Mouse (Mus musculus) erythroblast, embryonic 14.5 days (primary cell): ENCODE measurements around the gene Ctcf. TPM values are rescaled to one million over a fixed set of nuclear protein-coding genes. Genes with fewer than 3 reads are reported as not detected.

Experiments
- H3K27me3 ChIP-seq: 2 replicates; pipeline ENCODE4 v1.6.1; 2012; ENCODE audit warnings: inconsistent platforms; ENCODE audit not compliant: control insufficient read depth
- H3K36me3 ChIP-seq: 2 replicates; pipeline ENCODE4 v1.6.1; 2012; ENCODE audit warnings: mild to moderate bottlenecking, inconsistent platforms; ENCODE audit not compliant: control insufficient read depth
- H3K4me1 ChIP-seq: 2 replicates; pipeline ENCODE4 v1.6.1; 2012; ENCODE audit warnings: inconsistent platforms; ENCODE audit not compliant: control insufficient read depth
- H3K4me3 ChIP-seq: replicated peaks from 2 replicates; pipeline ENCODE3; 2012; ENCODE audit warnings: moderate library complexity, mild to moderate bottlenecking, inconsistent platforms
- H3K9me3 ChIP-seq: 2 replicates; pipeline ENCODE4 v1.6.1; 2012; ENCODE audit warnings: low read length, inconsistent platforms, mixed read lengths; ENCODE audit not compliant: control insufficient read depth
- GATA1 ChIP-seq: IDR thresholded peaks from 2 replicates; pipeline ENCODE4 v1.6.1; 2012; ENCODE audit warnings: low read length, inconsistent platforms, mixed read lengths
- TAL1 ChIP-seq: IDR thresholded peaks from 3 replicates; pipeline ENCODE4 v1.6.1; 2012; ENCODE audit warnings: low read length, inconsistent platforms, mixed read lengths
- polyA plus RNA-seq: library from polyadenylated mRNA; stranded (reverse); fragments of >175 nt; gene quantifications from 2 replicates; pipeline ENCODE4 v1.2.3, GENCODE M21; 2012

The Ctcf gene
- polyA plus RNA-seq, 1 experiment: 26.6 TPM

DNA sequence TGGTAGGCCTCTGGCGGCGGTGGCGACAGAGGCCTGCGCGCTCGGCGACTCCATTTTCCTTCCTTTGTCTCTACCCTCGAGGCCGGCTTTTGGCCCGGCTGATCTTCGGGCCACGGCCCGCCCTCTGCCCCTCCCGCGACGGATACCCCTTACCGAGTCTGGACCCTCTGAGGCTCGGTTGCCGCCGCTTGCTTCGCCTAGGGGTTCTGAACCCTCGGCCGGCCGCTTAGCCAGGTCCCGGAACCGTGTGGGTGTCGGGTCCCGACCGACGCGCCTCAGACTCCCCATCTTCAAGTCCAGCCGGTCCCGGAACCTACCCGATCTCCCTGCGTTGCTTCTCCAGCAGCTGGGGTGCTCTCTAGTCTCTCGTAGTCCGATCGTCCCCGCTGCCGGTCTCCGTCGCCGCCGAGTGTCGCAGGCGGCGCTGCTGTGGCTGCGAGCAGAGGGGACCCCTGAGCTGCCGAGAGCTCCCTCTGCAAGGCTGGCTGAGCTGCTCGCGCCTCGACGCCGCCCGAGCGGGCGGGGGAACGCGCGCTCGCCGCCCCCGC lies 669 bp downstream of the Ctcf start, which contains the start of gene Agrp:
Gene Agrp, minus strand, starts transcription at position 431 of the 548 bp plus-strand sequence.
- TF ChIP-seq GATA1: no peak
- peaks cover 56% of the 10 kb centered on the region for H3K4me1 ChIP-seq
- H3K4me3 ChIP-seq: peak within 1 kb of the TSS; percentile 87
- no peaks in the 10 kb centered on the region for H3K27me3 ChIP-seq
- H3K36me3 ChIP-seq: peaks cover 29% of the 10 kb centered on the region
- H3K9me3 ChIP-seq: no peaks in the 10 kb centered on the region

DNA sequence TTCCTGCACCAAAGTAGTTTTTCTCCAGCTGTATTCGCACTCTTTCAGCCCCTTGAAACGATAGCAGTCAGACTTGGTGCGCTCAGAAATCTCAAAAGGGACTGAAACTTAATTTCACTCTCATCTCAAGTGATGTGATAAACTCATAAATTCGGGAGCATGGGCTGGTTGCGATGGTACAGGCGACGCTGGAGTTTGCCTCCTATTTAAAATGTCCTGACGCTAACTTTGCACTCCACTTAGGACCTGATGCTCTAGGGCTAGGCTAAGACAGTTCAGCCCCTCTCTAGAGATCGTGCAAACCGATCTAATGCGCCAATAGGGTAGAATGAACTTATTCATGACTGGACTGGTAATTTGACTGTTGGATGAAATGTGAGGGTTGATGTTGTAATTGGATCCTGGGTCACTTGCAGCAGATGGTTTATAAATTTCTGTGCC lies 1.3 kb downstream of the Ctcf start:
- no peaks in the 10 kb centered on the region for H3K9me3 ChIP-seq
- H3K4me3 ChIP-seq: peak overlapping the region; percentile 87
- H3K27me3 ChIP-seq: no peaks in the 10 kb centered on the region
- peaks cover 34% of the 10 kb centered on the region for H3K36me3 ChIP-seq
- H3K4me1 ChIP-seq: peaks cover 58% of the 10 kb centered on the region
- TF ChIP-seq GATA1 (peak; percentile 52; the same call in 1 of the 2 replicates), TAL1 (no peak)

DNA sequence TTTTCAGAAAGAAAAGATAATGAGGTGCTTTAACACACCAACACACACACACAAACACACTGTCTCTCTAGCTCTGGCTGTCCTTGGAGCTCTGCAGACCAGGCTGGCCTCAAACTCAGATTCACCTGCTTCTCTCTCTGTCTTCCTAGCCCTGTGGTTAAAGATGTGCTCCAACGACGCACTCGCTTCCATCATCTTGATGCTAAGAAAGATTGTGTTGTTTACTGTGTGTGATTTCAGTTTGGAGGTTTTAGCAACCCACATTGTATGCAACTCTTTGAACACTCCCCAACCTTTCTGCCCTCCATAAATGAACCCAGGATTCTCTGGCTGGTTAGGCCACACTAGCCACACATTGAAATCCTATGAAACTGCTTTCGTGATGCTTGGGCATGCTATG lies 2.1 kb downstream of the Ctcf start:
- Histone ChIP-seq H3K4me3 (peak overlapping the region; percentile 87), H3K4me1 (peaks cover 59% of the 10 kb centered on the region), H3K27me3 (no peaks in the 10 kb centered on the region), H3K9me3 (no peaks in the 10 kb centered on the region), H3K36me3 (peaks cover 42% of the 10 kb centered on the region)
- TF ChIP-seq GATA1 (no peak), TAL1 (no peak)

DNA sequence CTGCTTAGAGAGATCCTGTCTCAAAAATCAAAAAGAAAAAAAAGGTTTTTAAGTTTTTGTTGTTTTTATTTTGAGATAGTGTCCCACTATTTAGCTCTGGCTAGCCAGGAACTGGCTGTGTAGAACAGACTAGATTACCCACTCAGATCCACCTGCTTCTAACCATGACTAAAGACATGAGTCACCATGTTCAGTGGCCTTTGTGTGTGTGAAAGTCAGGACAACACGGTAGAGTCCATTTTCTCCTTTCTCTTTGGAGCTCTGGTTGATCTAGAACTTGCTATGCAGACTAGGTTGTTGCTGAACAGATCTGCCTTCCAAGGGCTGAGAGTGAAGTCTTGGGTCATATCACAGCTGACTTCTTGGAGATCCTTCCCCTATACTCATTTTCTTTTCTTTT lies 3.5 kb downstream of the Ctcf start:
- peaks cover 55% of the 10 kb centered on the region for H3K36me3 ChIP-seq
- H3K9me3 ChIP-seq: no peaks in the 10 kb centered on the region
- TF ChIP-seq TAL1 (no peak), GATA1 (no peak)
- peaks cover 55% of the 10 kb centered on the region for H3K4me1 ChIP-seq
- H3K27me3 ChIP-seq: no peaks in the 10 kb centered on the region
- no peak overlapping the region for H3K4me3 ChIP-seq

DNA sequence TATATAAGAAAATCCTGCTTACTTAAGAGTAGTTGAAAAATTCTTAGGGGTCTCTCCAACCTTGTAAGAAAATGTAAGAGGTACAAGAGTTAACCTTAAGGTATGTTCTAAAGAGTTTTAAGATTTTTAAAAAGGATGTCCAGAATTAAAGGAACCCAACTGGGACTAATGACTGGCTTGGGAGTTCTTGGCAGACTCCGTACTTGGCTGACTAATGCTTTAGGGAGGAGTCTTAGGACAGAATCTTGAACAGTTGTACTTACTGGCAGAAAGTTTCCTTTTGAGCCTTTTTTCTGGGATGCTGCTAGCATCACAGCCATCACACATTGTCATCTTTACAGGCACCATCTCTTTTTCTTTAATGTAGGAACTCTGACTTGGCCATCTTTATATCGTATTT lies 4.1 kb downstream of the Ctcf start:
- TF ChIP-seq GATA1: no peak
- TF ChIP-seq TAL1: no peak
- no peaks in the 10 kb centered on the region for H3K27me3 ChIP-seq
- no peaks in the 10 kb centered on the region for H3K9me3 ChIP-seq
- H3K4me1 ChIP-seq: peaks cover 50% of the 10 kb centered on the region
- H3K36me3 ChIP-seq: peaks cover 62% of the 10 kb centered on the region
- no peak overlapping the region for H3K4me3 ChIP-seq

DNA sequence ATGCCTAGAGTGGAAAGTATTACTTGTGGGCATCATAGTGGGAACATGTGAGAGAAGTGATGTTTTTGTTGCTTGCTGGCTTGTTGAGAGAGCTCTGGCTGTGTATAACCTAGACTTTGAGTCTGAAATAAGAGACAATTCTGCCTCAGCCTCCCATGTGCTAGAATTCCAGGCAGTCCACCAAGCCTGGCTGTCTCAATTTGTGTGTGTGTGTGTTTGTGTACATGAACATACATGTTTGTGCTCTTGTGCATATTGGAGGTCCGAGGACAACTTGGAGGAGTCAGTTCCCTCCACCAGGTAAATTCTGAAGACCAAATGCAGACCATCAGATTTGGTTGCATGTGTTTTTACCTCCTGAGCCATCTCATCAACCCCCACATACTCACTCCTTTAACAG lies 8.8 kb downstream of the Ctcf start:
- Histone ChIP-seq H3K27me3 (no peaks in the 10 kb centered on the region), H3K36me3 (peaks cover 77% of the 10 kb centered on the region), H3K9me3 (no peaks in the 10 kb centered on the region), H3K4me1 (peaks cover 18% of the 10 kb centered on the region), H3K4me3 (no peak overlapping the region)
- TF ChIP-seq GATA1 (no peak), TAL1 (no peak)

DNA sequence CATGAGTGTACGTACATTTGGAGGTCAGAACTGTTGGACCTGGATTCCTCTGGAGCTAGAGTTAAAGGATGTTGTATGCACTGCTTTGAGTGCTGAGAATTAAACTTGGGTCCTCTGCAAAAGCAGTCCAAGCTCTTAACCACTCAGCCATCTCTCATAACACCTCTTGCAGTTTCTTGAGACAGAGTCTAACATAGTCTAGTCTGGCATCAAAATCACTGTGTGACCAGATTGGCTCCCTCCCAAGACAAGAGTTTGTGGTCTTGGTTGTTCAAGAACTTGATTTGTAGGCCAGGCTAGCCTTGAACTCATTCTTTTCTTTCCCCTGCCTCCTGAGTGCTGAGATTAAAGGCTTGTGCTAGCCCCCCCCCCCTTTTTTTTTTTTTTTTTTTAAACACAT lies 12.6 kb downstream of the Ctcf start:
- Histone ChIP-seq H3K27me3 (no peaks in the 10 kb centered on the region), H3K4me3 (no peak overlapping the region), H3K4me1 (peaks cover 4% of the 10 kb centered on the region), H3K9me3 (no peaks in the 10 kb centered on the region), H3K36me3 (peaks cover 89% of the 10 kb centered on the region)
- no peak for TF ChIP-seq GATA1
- TF ChIP-seq TAL1: no peak

DNA sequence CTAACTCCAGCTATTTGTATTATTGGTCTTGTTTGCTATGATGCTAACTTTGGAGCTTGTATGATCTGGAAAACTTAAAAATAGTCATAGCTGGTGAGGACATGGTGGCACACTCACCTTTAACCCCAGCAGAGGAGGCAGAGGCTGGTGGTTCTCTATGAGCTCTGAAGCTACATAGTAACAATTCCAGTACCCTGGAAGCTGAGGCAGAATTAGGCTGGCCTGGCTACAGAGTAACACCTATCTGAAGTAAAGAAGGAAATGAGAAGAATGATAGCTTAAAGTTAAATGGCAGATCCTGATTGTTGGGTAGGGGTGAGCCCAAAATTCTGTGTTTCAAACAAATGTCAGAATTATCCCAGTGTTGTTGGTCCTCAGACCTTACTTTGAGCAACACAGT lies 21.3 kb downstream of the Ctcf start:
- no peak for TF ChIP-seq GATA1
- TF ChIP-seq TAL1: no peak
- H3K27me3 ChIP-seq: no peaks in the 10 kb centered on the region

DNA sequence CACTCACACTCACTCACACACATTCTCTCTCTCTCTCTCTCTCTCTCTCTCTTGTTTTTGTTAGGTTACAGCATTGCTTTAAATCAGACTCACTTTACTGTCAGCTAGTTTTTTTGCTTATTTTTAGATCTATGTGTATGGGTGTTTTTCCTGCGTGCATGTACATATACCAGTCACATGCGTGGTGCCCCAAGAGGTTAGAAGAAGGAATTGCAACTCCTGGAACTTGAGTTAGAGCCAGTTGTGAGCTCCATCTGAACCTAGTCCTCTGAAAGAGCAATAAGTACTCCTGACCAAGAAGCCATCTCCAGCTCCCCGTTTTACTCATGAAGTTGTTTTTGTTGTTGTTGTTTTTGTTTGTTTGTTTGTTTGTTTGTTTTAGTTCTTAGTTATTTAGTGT lies 24.8 kb downstream of the Ctcf start:
- TF ChIP-seq TAL1 (no peak), GATA1 (no peak)
- no peaks in the 10 kb centered on the region for H3K27me3 ChIP-seq
- no peaks in the 10 kb centered on the region for H3K9me3 ChIP-seq
- H3K36me3 ChIP-seq: peaks cover 79% of the 10 kb centered on the region
- no peak overlapping the region for H3K4me3 ChIP-seq
- no peaks in the 10 kb centered on the region for H3K4me1 ChIP-seq

More for the DNA sequence above, 21.3 kb downstream of the Ctcf start:
- Histone ChIP-seq H3K9me3 (no peaks in the 10 kb centered on the region), H3K36me3 (peaks cover 76% of the 10 kb centered on the region), H3K4me1 (no peaks in the 10 kb centered on the region; the same call in 1 of the 2 replicates), H3K4me3 (no peak overlapping the region)

DNA sequence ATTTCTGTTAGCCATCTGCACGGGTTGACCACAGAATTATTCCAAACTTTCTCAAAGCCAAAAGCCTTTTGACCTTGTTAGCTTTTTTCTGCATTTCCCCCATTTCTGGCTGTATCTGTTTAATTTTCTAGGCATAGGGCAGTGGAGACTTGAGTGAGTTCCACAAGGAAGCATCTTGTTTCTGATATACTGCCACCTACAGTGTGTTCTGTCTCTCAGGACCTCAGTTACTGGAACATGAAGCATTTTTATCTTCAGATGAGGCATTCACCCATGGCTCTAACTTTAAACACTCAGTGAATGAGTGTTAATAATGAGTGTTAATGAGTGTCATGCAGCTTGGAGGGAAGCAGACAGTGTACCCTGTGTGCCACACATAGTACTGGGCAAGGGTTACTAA lies 41.5 kb downstream of the Ctcf start:
- Histone ChIP-seq H3K36me3 (peaks cover 98% of the 10 kb centered on the region), H3K27me3 (no peaks in the 10 kb centered on the region), H3K4me1 (no peaks in the 10 kb centered on the region), H3K9me3 (no peaks in the 10 kb centered on the region), H3K4me3 (no peak overlapping the region)
- TF ChIP-seq GATA1: no peak
- TF ChIP-seq TAL1: no peak
